Mouse (Mus musculus) gastrocnemius, postnatal 4 days (tissue): ENCODE data around the gene Gm4181. TPM values are rescaled to one million over a fixed set of nuclear protein-coding genes. Genes with fewer than 3 reads are reported as not detected.
A peak's percentile ranks its signal among the peaks of the same experiment; 100 is the strongest.
"Not testable (repeated sequence)": the region's sequence is repeated elsewhere in the genome, so short reads cannot be mapped to it uniquely, and the experiment has no call there.

Source experiments
- DNase-seq, 2 experiments: peaks; one replicate each; pipeline ENCODE4 v3.0.0; 2021 to 2022; ENCODE audit warnings: low spot score in 2 of 2, mixed read lengths in 2 of 2
- long read RNA-seq, 2 experiments: library from polyadenylated mRNA; stranded (forward); transcript quantifications; one replicate each; pipeline ENCODE4 v2.0.0; 2021
- total RNA-seq, 2 experiments: library from RNA; stranded (reverse); gene quantifications; 2 replicates each; pipeline ENCODE4 v1.2.3; 2021

Gene Gm4181
- total RNA-seq, result not detected
- long read RNA-seq, experiment 1, result 0 reads
- long read RNA-seq, experiment 2, result 0 reads

GRCm38 (mm10) chr14:51635566-51635965 is at the start of gene Gm4181:
Gm4181 (minus strand) TSS chr14:51635666.
- not testable (repeated sequence) for DNase-seq

DNA sequence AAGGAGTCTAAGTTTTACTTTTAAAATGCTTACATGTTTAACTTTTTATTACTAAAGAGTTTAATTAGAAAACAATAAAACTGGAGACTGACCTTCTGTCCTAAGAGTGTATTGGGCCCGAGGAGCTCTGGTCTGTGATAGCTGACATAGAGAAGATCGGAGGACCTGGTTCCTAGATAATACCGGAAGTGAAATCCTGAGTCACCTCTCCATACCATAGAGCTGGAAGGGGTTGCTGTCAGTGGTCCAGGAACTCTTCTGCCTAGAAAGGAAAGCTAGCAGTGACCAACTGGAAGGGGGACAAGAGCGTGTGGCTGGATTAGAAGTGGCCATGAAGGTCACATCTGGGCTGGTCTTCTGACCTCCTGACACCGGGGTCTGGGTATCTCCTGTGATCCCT is 41.8 kb upstream of the Gm4181 start:
- DNase-seq, result no peak

DNA sequence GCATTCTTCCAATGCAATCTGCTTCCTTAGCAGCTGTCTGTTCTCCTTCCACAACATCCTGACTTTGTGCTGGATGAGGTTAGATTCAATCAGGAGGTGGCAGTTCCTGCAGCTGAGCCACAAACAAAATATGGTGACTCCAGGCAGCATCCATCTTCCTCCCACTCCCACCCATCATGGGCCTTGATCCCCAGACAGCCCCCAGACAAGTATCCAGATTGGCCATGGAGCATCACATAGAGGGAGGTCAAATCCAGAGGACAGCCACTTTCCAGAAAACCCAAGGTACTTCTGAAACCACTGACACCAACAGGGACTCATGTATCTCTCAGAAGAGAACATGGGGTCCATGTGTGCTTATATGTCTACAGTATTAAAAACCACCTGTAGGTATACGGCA is 3.0 kb downstream of the Gm4181 start:
- DNase-seq, result peak; percentile 32 to 35

- DNase-seq, result no peak
These were observed 24.3 kb downstream of the Gm4181 start, which contains the start of gene Gm17078 for GRCm38 (mm10) chr14:51611210-51611609. Gm17078 (minus strand) TSS chr14:51611310.

DNA sequence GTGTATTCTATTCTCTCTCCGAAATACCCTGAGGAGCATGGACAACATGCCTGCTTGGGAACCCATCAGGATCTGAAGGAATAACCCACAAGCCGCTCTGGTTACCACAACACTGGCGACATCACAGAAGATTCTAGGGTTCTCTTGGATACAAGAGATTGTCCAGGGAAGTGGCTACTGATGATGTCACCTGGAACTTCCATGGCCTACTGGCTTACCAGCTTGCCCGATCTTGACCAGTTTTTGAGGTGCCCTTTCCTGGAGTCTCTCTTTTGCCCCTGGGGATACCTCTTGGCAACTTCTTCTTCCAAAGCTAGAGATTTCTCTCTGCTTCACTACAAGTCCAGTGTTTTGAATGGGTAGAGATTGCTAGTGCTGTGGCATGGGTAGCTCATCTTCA is 43.4 kb downstream of the Gm4181 start, which contains the start of gene Gm17174:
Gm17174 (minus strand) TSS at position 101 of the 400 bp plus-strand sequence.
- not testable (repeated sequence) for DNase-seq

Other genes with a start within 250 kb of the Gm4181 start
- not detected for gene Vmn2r88, start 224.8 kb downstream of the Gm4181 start, total RNA-seq
- not detected for gene Vmn2r89, start 183.8 kb downstream of the Gm4181 start, total RNA-seq
- gene Gm5622, start 82.9 kb downstream of the Gm4181 start, total RNA-seq, result not detected
- gene Gm17175, start 61.6 kb downstream of the Gm4181 start, total RNA-seq, result not detected
- gene Gm17174, start 43.5 kb downstream of the Gm4181 start, total RNA-seq, result not detected
- not detected for gene Gm17078, start 24.4 kb downstream of the Gm4181 start, total RNA-seq
- not detected for gene Gm17079, start 59.8 kb upstream of the Gm4181 start, total RNA-seq
- gene Gm5800, start 81.5 kb upstream of the Gm4181 start, total RNA-seq, result not detected
- not detected for gene Ang4, start 137.9 kb upstream of the Gm4181 start, total RNA-seq
- gene AY358078, start 164.4 kb upstream of the Gm4181 start, total RNA-seq, result not detected
- not detected for gene Ear6, start 218.0 kb upstream of the Gm4181 start, total RNA-seq
- gene Mettl17, start 249.2 kb upstream of the Gm4181 start, total RNA-seq, result 10 to 100 TPM; 11.4 to 14.3 TPM